Mouse (Mus musculus) urinary bladder, postnatal 4 days (tissue): ENCODE measurements around the gene H2-Ke6.

Experiments
- DNase-seq, 2 experiments: peaks; one replicate each; pipeline ENCODE4 v3.0.0; 2021 to 2022; ENCODE audit warnings: low spot score in 2 of 2

Gene H2-Ke6

GRCm38 (mm10) chr17:34027656-34028223 lies at the start of gene H2-Ke6:
TSS of gene H2-Ke6 (minus strand) at chr17:34028060.
- DNase-seq, result peak; percentile 89 to 90

- peak; percentile 39 to 75 for DNase-seq
Measured at GRCm38 (mm10) chr17:34077549-34077948, 49.7 kb upstream of the H2-Ke6 start.

- DNase-seq, result peak in 1 of 2 experiments; percentile 80
Measured at GRCm38 (mm10) chr17:34075271-34075670, 47.4 kb upstream of the H2-Ke6 start.

GRCm38 (mm10) chr17:34072091-34072490 lies 44.2 kb upstream of the H2-Ke6 start:
- DNase-seq, result no peak

GRCm38 (mm10) chr17:34068864-34069263 lies 41.0 kb upstream of the H2-Ke6 start:
- no peak for DNase-seq

- no peak for DNase-seq
Measured at GRCm38 (mm10) chr17:34057224-34057623, 29.4 kb upstream of the H2-Ke6 start.

- DNase-seq, result no peak
Measured at GRCm38 (mm10) chr17:34047404-34048050, 19.7 kb upstream of the H2-Ke6 start.

- DNase-seq, result no peak
Measured at GRCm38 (mm10) chr17:34045941-34046340, 18.1 kb upstream of the H2-Ke6 start.

- DNase-seq, result no peak
Measured at GRCm38 (mm10) chr17:34039562-34040450, 11.9 kb upstream of the H2-Ke6 start.

GRCm38 (mm10) chr17:34038878-34039561 lies 11.2 kb upstream of the H2-Ke6 start, which contains the start of gene Col11a2:
TSS of gene Col11a2 (plus strand) at chr17:34039437.
- DNase-seq, result no peak

- no peak for DNase-seq
Measured at GRCm38 (mm10) chr17:34038440-34038839, 10.6 kb upstream of the H2-Ke6 start.

- DNase-seq, result no peak
Measured at GRCm38 (mm10) chr17:34037241-34037640, 9.4 kb upstream of the H2-Ke6 start.

GRCm38 (mm10) chr17:34036647-34037046 lies 8.8 kb upstream of the H2-Ke6 start:
- DNase-seq, result no peak

GRCm38 (mm10) chr17:34035517-34035916 lies 7.7 kb upstream of the H2-Ke6 start:
- DNase-seq, result no peak

- no peak for DNase-seq
Measured at GRCm38 (mm10) chr17:34034064-34034463, 6.2 kb upstream of the H2-Ke6 start.

GRCm38 (mm10) chr17:34033441-34033840 lies 5.6 kb upstream of the H2-Ke6 start:
- no peak for DNase-seq

- DNase-seq, result no peak
Measured at GRCm38 (mm10) chr17:34032806-34033205, 4.9 kb upstream of the H2-Ke6 start.

GRCm38 (mm10) chr17:34032174-34032632 lies 4.3 kb upstream of the H2-Ke6 start:
- no peak for DNase-seq

GRCm38 (mm10) chr17:34031465-34032173 lies 3.8 kb upstream of the H2-Ke6 start, which contains the start of the genes Slc39a7 and Rxrb:
TSS of gene Slc39a7 (minus strand) at chr17:34031682.
TSS of gene Rxrb (plus strand) at chr17:34031812.
- peak; percentile 99 to 100 for DNase-seq

GRCm38 (mm10) chr17:34030861-34031326 lies 3.0 kb upstream of the H2-Ke6 start:
- no peak for DNase-seq
